Mouse (Mus musculus) erythroblast, embryonic 14.5 days (primary cell): ENCODE results near the gene Sorcs2. TPM values are rescaled to one million over a fixed set of nuclear protein-coding genes. Genes with fewer than 3 reads are reported as not detected.

Source experiments
- H3K27me3 ChIP-seq: 2 replicates; pipeline ENCODE4 v1.6.1; 2012; ENCODE audit warnings: inconsistent platforms; ENCODE audit not compliant: control insufficient read depth
- H3K36me3 ChIP-seq: 2 replicates; pipeline ENCODE4 v1.6.1; 2012; ENCODE audit warnings: mild to moderate bottlenecking, inconsistent platforms; ENCODE audit not compliant: control insufficient read depth
- H3K4me1 ChIP-seq: 2 replicates; pipeline ENCODE4 v1.6.1; 2012; ENCODE audit warnings: inconsistent platforms; ENCODE audit not compliant: control insufficient read depth
- H3K4me3 ChIP-seq: replicated peaks from 2 replicates; pipeline ENCODE3; 2012; ENCODE audit warnings: moderate library complexity, mild to moderate bottlenecking, inconsistent platforms
- H3K9me3 ChIP-seq: 2 replicates; pipeline ENCODE4 v1.6.1; 2012; ENCODE audit warnings: low read length, inconsistent platforms, mixed read lengths; ENCODE audit not compliant: control insufficient read depth
- GATA1 ChIP-seq: IDR thresholded peaks from 2 replicates; pipeline ENCODE4 v1.6.1; 2012; ENCODE audit warnings: low read length, inconsistent platforms, mixed read lengths
- TAL1 ChIP-seq: IDR thresholded peaks from 3 replicates; pipeline ENCODE4 v1.6.1; 2012; ENCODE audit warnings: low read length, inconsistent platforms, mixed read lengths
- polyA plus RNA-seq: library from polyadenylated mRNA; stranded (reverse); fragments of >175 nt; gene quantifications from 2 replicates; pipeline ENCODE4 v1.2.3, GENCODE M21; 2012

Gene Sorcs2
- polyA plus RNA-seq, 1 experiment = not detected

GRCm38 (mm10) chr5:36075172-36076074 is 322.5 kb downstream of the Sorcs2 start:
- no peaks in the 10 kb centered on the region for H3K36me3 ChIP-seq
- no peaks in the 10 kb centered on the region for H3K27me3 ChIP-seq
- no peak overlapping the region for H3K4me3 ChIP-seq
- H3K4me1 ChIP-seq = no peaks in the 10 kb centered on the region
- H3K9me3 ChIP-seq = no peaks in the 10 kb centered on the region
- TF ChIP-seq GATA1 = no peak

GRCm38 (mm10) chr5:36069503-36070360 is 328.2 kb downstream of the Sorcs2 start:
- no peak for TF ChIP-seq GATA1
- TF ChIP-seq TAL1 = no peak
- Histone ChIP-seq H3K4me3 (no peak overlapping the region), H3K4me1 (no peaks in the 10 kb centered on the region), H3K27me3 (no peaks in the 10 kb centered on the region), H3K36me3 (no peaks in the 10 kb centered on the region), H3K9me3 (no peaks in the 10 kb centered on the region)

GRCm38 (mm10) chr5:36067651-36068181 is 330.2 kb downstream of the Sorcs2 start:
- Histone ChIP-seq H3K4me1 (no peaks in the 10 kb centered on the region), H3K4me3 (no peak overlapping the region), H3K9me3 (no peaks in the 10 kb centered on the region), H3K36me3 (no peaks in the 10 kb centered on the region), H3K27me3 (no peaks in the 10 kb centered on the region)
- TF ChIP-seq GATA1 (no peak), TAL1 (no peak)

DNA sequence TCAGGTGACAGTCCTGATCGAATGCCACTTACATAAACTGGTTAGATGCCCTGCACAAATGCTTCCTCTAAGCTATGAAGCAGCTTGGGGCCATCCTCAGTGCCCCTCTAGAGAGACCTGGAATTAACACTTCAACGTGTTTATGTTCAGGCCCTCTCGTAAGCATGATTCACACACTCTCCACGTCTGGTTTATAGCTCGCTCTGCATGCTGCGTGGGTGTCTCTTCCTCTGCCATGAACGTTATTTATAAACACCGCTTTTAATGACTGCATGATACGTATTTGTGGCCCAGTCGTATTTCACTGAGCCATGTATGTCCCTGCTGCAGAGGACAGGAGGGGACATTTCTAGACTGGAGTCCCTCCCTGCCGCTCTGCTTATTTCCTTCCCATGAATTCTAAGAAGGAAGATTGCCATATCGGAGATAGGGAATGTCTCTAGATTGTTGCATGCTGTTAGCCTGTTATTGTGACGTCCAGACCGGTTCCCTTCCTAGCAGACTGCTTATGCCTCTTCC is 340.1 kb downstream of the Sorcs2 start:
- H3K9me3 ChIP-seq = no peaks in the 10 kb centered on the region
- no peaks in the 10 kb centered on the region for H3K36me3 ChIP-seq
- no peaks in the 10 kb centered on the region for H3K27me3 ChIP-seq
- H3K4me3 ChIP-seq = no peak overlapping the region
- H3K4me1 ChIP-seq = no peaks in the 10 kb centered on the region
- no peak for TF ChIP-seq GATA1
- TF ChIP-seq TAL1 = no peak

GRCm38 (mm10) chr5:36056921-36057320 is 341.0 kb downstream of the Sorcs2 start:
- no peaks in the 10 kb centered on the region for H3K4me1 ChIP-seq
- no peaks in the 10 kb centered on the region for H3K27me3 ChIP-seq
- H3K9me3 ChIP-seq = no peaks in the 10 kb centered on the region
- no peaks in the 10 kb centered on the region for H3K36me3 ChIP-seq
- TF ChIP-seq GATA1 (no peak), TAL1 (no peak)
- H3K4me3 ChIP-seq = no peak overlapping the region

- no peaks in the 10 kb centered on the region for H3K27me3 ChIP-seq
- no peak overlapping the region for H3K4me3 ChIP-seq
- H3K36me3 ChIP-seq = no peaks in the 10 kb centered on the region
- TF ChIP-seq GATA1 (no peak), TAL1 (no peak)
- H3K9me3 ChIP-seq = no peaks in the 10 kb centered on the region
- no peaks in the 10 kb centered on the region for H3K4me1 ChIP-seq
Observed at GRCm38 (mm10) chr5:36055876-36056275, 342.1 kb downstream of the Sorcs2 start.

- Histone ChIP-seq H3K27me3 (no peaks in the 10 kb centered on the region), H3K9me3 (no peaks in the 10 kb centered on the region), H3K36me3 (no peaks in the 10 kb centered on the region), H3K4me1 (no peaks in the 10 kb centered on the region), H3K4me3 (no peak overlapping the region)
- TF ChIP-seq TAL1 (no peak), GATA1 (no peak)
Observed at GRCm38 (mm10) chr5:36054498-36054897, 343.4 kb downstream of the Sorcs2 start.

GRCm38 (mm10) chr5:36043154-36043553 is 354.8 kb downstream of the Sorcs2 start:
- H3K27me3 ChIP-seq = no peaks in the 10 kb centered on the region
- TF ChIP-seq GATA1 = no peak
- no peak for TF ChIP-seq TAL1
- H3K4me1 ChIP-seq = no peaks in the 10 kb centered on the region
- no peak overlapping the region for H3K4me3 ChIP-seq
- no peaks in the 10 kb centered on the region for H3K36me3 ChIP-seq
- no peaks in the 10 kb centered on the region for H3K9me3 ChIP-seq

DNA sequence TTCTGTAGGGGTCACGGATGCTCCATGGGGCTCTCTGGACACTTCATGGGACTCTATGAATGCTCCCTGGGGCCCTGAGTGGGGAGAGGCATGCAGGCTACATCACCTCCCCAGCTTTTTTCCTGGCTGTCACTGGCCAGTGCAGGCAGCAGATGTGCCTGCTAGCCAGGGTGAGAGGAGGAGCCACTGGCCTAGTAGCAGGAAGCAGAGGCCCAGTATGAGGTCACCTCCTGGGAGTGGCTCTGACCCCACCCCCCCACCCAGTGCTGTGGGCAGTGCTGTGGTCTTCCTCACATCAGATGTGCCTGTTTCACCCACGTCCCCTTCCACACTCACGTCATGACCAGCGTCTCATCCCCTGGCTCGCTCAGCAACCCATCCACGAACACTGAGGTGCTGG is 356.2 kb downstream of the Sorcs2 start:
- no peak for TF ChIP-seq TAL1
- TF ChIP-seq GATA1 = no peak
- Histone ChIP-seq H3K4me1 (no peaks in the 10 kb centered on the region), H3K4me3 (no peak overlapping the region), H3K27me3 (no peaks in the 10 kb centered on the region), H3K36me3 (no peaks in the 10 kb centered on the region), H3K9me3 (no peaks in the 10 kb centered on the region)
